Mouse (Mus musculus) heart, postnatal 0 days (tissue): ENCODE measurements around the gene Haghl.

Source experiments
- CTCF ChIP-seq: IDR thresholded peaks from 2 replicates; pipeline ENCODE4 v1.5.1; 2016; ENCODE audit warnings: antibody characterized with exemption, control low read depth, low read depth
- EP300 ChIP-seq: IDR thresholded peaks from 2 replicates; pipeline ENCODE4 v1.6.1; 2016; ENCODE audit warnings: antibody characterized with exemption, low read depth

- TF ChIP-seq CTCF, result no peak
- TF ChIP-seq EP300, result no peak
Observed at GRCm38 (mm10) chr17:25795609-25796092, 10.2 kb upstream of the Haghl start, which contains the start of gene AC134908.4.
